Mouse (Mus musculus) heart, embryonic 16.5 days (tissue): ENCODE data around the gene Wnt10a. TPM values are rescaled to one million over a fixed set of nuclear protein-coding genes. Genes with fewer than 3 reads are reported as not detected.

ENCODE experiments used
- ATAC-seq: fragments of 200-750 bp; cut with Nextera tagmentation; replicated peaks from 2 replicates; pipeline ENCODE4 v1.8.0; 2017; ENCODE audit warnings: moderate number of reproducible peaks; ENCODE audit not compliant: insufficient read depth, low FRiP score; ENCODE audit errors: extremely low read depth
- H3K27ac ChIP-seq: fragments of 300-500 bp; sonication (generic); 2 replicates; pipeline ENCODE4 v1.5.1; 2014; ENCODE audit warnings: mild to moderate bottlenecking, low read length, control low read depth, moderate library complexity
- H3K27me3 ChIP-seq: fragments of 300-500 bp; sonication (generic); 2 replicates; pipeline ENCODE4 v1.6.1; 2014; ENCODE audit warnings: low read length, mixed read lengths; ENCODE audit not compliant: control insufficient read depth, insufficient read depth
- H3K36me3 ChIP-seq: fragments of 300-500 bp; sonication (generic); 2 replicates; pipeline ENCODE4 v1.6.1; 2014; ENCODE audit not compliant: control insufficient read depth, insufficient read depth
- H3K4me1 ChIP-seq: fragments of 300-500 bp; sonication (generic); 2 replicates; pipeline ENCODE4 v1.6.1; 2014; ENCODE audit warnings: low read length, mixed read lengths; ENCODE audit not compliant: control insufficient read depth, insufficient read depth
- H3K4me2 ChIP-seq: fragments of 300-500 bp; sonication (generic); 2 replicates; pipeline ENCODE4 v1.6.1; 2014; ENCODE audit warnings: low read depth, mild to moderate bottlenecking, control low read depth, low read length
- H3K4me3 ChIP-seq: fragments of 300-500 bp; sonication (generic); 2 replicates; pipeline ENCODE4 v1.5.1; 2014; ENCODE audit warnings: mild to moderate bottlenecking, control low read depth, low read length
- H3K9ac ChIP-seq: fragments of 300-500 bp; sonication (generic); 2 replicates; pipeline ENCODE4 v1.6.1; 2014; ENCODE audit warnings: low read length, control low read depth
- H3K9me3 ChIP-seq: fragments of 300-500 bp; sonication (generic); replicated peaks from 2 replicates; pipeline ENCODE4 v1.6.1; 2016; ENCODE audit warnings: low read length; ENCODE audit not compliant: control insufficient read depth
- WGBS: fragments of 180-500 bp; shearing (Covaris S2); extraction: QIAGEN DNeasy Blood & Tissue Kit; methylation state at CpG from one replicate; pipeline ENCODE4 v1.1.7; 2014; 5-methylcytosine and 5-hydroxymethylcytosine counted together
- polyA plus RNA-seq: library from polyadenylated mRNA; unstranded; fragments of >200 nt; fragmentation: Nextera tagmentation; extraction: Ambion mirVana; gene quantifications from 2 replicates; pipeline ENCODE4 v1.2.1, GENCODE M21; 2015

The Wnt10a gene
- polyA plus RNA-seq, 1 experiment from 2014 or later, result 0.20 TPM

DNA sequence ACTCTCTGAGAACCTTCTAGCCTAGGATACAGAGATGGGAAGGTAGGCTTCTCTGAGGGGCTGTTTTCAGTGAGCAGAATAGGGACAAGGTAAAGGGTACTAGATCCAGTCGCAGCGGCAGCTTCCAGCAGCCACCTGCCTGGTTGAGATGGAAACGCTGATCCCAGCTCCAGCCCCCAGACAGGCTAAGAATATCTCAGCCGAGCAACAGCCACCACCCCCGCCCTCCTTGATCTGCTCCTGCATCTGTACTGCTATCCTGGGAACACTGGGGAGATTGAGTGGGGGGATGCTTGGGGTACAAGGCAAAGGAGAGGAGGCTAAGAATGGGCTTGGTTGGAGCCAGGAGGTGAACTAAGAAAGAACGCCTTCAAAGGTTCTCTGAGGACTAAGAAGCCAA lies 58.9 kb downstream of the Wnt10a start:
- Histone ChIP-seq H3K9me3 (no peaks in the 10 kb centered on the region), H3K36me3 (no peaks in the 10 kb centered on the region), H3K27ac (no peak overlapping the region), H3K9ac (no peak overlapping the region), H3K4me3 (no peak overlapping the region), H3K4me2 (no peak overlapping the region), H3K27me3 (peaks cover 66% of the 10 kb centered on the region), H3K4me1 (peaks cover 4% of the 10 kb centered on the region; the same call in 1 of the 2 replicates)
- ATAC-seq, result no peak
- WGBS, result 13% methylated on average over 6 of the region's 6 CpGs

DNA sequence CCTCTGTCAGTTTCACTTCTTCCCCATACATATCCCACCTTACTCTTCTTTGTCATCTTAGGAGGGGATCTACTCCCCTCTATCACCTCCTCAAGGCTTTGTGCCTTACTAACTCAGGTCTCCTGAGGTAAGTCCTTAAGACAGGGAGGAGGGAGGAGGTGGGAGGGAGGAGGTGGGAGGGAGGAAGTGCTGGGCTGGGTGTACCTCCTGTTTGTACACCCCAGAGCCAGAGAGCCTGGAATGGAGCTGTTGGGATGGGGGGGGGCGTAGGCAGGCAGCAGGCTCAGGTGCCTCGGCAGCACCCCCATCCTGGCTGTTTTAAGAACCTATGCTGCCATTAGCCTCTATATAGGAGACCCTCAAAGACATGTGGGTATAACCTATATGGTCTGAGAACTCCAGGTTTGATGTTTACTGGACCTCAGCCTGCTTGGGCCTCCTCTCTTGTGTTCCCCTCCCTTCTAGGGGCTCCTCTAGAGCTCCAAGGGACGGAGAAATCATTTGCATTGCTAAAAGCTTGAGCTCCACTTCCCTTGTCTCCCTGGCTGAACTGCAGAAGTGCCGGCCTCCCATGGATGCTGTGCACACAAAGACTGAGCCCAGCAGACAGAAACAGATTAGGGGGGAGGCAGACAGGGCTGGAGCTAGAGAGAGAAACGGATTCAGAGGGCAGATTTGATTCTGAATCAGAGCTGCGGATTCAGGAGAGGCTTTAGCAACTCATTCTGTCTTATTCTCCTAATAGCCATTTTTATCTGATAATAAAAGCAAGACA lies 59.9 kb downstream of the Wnt10a start:
- Histone ChIP-seq H3K9me3 (no peaks in the 10 kb centered on the region), H3K4me1 (peaks cover 8% of the 10 kb centered on the region; the same call in 1 of the 2 replicates), H3K27me3 (peaks cover 75% of the 10 kb centered on the region), H3K27ac (no peak overlapping the region), H3K4me3 (no peak overlapping the region), H3K4me2 (no peak overlapping the region), H3K36me3 (no peaks in the 10 kb centered on the region), H3K9ac (no peak overlapping the region)
- ATAC-seq, result no peak
- WGBS, result 12% methylated on average over 6 of the region's 6 CpGs

Other genes starting within 250 kb of the Wnt10a start
- 0.20 and 0.68 TPM in 2 replicates for gene Plcd4, start 248.6 kb upstream of the Wnt10a start, polyA plus RNA-seq
- 19.2 and 20.3 TPM in 2 replicates for gene Usp37, start 247.2 kb upstream of the Wnt10a start, polyA plus RNA-seq
- 5.0 TPM in 2 replicates for gene Zfp142, start 203.3 kb upstream of the Wnt10a start, polyA plus RNA-seq
- 22.6 and 25.2 TPM in 2 replicates for gene Bcs1l, start 203.2 kb upstream of the Wnt10a start, polyA plus RNA-seq
- 23.5 and 26.1 TPM in 2 replicates for gene Rnf25, start 190.1 kb upstream of the Wnt10a start, polyA plus RNA-seq
- 3.1 and 3.9 TPM in 2 replicates for gene Stk36, start 190.1 kb upstream of the Wnt10a start, polyA plus RNA-seq
- gene Ttll4, start 129.8 kb upstream of the Wnt10a start, polyA plus RNA-seq, result 7.1 and 10.3 TPM in 2 replicates
- gene Cyp27a1, start 77.9 kb upstream of the Wnt10a start, polyA plus RNA-seq, result 12.4 and 13.3 TPM in 2 replicates
- gene Prkag3, start 42.3 kb upstream of the Wnt10a start, polyA plus RNA-seq, result 4.6 and 5.7 TPM in 2 replicates
- 0.36 and 0.71 TPM in 2 replicates for gene Wnt6, start 19.6 kb upstream of the Wnt10a start, polyA plus RNA-seq
- gene Cdk5r2, start 63.4 kb downstream of the Wnt10a start, polyA plus RNA-seq, result not detected in 2 replicates
- 0.39 and 0.66 TPM in 2 replicates for gene Fev, start 93.9 kb downstream of the Wnt10a start, polyA plus RNA-seq
- gene Cryba2, start 101.6 kb downstream of the Wnt10a start, polyA plus RNA-seq, result not detected in 2 replicates
- gene Cfap65, start 144.1 kb downstream of the Wnt10a start, polyA plus RNA-seq, result 0.18 and 0.36 TPM in 2 replicates
- 0.14 and 0.17 TPM in 2 replicates for gene Ihh, start 160.2 kb downstream of the Wnt10a start, polyA plus RNA-seq